Mouse (Mus musculus) megakaryocyte, embryonic 14.5 days (primary cell): ENCODE measurements around the gene Fgd3.

Experiments
- FLI1 ChIP-seq: IDR thresholded peaks from 2 replicates; pipeline ENCODE4 v1.6.1; 2012; ENCODE audit warnings: low read length, inconsistent platforms, mixed read lengths
- GATA1 ChIP-seq: IDR thresholded peaks from 3 replicates; pipeline ENCODE4 v1.6.1; 2012; ENCODE audit warnings: mixed read lengths, low read length, inconsistent platforms, borderline replicate concordance

- TF ChIP-seq GATA1 (no peak), FLI1 (no peak)
Measured at GRCm38 (mm10) chr13:49356090-49356489, 36.0 kb upstream of the Fgd3 start.
